13 mouse cellular contexts compared by ENCODE assay signal in the genomic region with DNA sequence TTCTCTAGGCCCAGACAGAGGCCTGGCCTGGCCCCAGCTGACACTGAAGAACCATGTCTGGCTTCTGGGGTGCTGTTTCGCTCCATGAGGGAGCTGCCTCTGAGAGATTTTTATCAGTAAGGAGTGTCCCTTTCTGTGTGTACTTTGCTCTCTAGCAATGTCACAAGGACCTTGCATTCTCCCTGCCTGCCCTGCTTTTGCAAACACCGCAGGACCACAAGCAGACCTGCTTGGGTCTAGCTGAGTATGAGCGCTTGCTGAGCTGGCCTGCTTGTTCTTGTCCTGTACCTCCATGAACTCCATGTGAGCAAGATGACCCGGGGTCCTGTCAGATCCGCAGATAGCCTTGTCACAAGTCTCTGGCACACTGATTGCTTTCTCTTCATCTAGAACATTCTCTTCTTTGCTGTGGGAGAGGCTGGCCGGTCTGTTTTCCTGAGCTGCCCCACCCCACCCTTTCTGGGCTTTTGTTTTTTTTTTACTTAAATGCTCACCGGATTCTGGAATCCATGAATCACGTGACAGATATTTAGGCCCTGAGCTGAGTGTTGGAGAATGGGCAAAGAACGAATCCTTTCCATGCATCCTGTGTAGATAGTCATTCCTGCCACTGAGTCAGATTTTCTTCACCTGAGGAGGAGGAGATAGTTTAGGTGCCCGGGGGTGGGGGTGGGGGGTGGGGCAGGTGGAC. TPM values are rescaled to one million over a fixed set of nuclear protein-coding genes. Genes with fewer than 3 reads are reported as not detected.
A peak's percentile ranks its signal among the peaks of the same experiment; 100 is the strongest.
DNase-seq lines count a peak whose midpoint lies in the region; ATAC-seq and TF ChIP-seq lines count a peak whose summit lies in the region.
"Had no signal": no experiment of that assay in that cellular context is flagged by ENCODE, and none has a peak within 500 bp of the region (broad histone marks: within the 10 kb centered on the region; RNA-seq: fewer than 3 reads in every experiment).

No protein-coding gene starts in this region.

- TF ChIP-seq CTCF in C2C12 (IDR thresholded peaks at IDR 0.05; ENCODE audit: control insufficient read depth, insufficient read depth, insufficient read length), result no peak

- no peak for DNase-seq in kidney, adult 9 months
- DNase-seq in lung, postnatal 10 days, result peak; percentile 40
- no peak for DNase-seq in adipocyte (ENCODE audit: low spot score)
- DNase-seq in spleen, postnatal 4 days (ENCODE audit: low spot score in 2 of 2), result no peak
- DNase-seq: cerebellum, adult 11-12 months; right cerebral cortex, adult 18-20 months had no signal

- H3K79me2 ChIP-seq in C2C12 (ENCODE audit: control insufficient read depth, insufficient read depth), result peaks cover 60% of the 10 kb centered on the region

- H3ac ChIP-seq in C2C12 (ENCODE audit: control insufficient read depth, insufficient read length, low read depth), result no peak overlapping the region

- peaks cover 68% of the 10 kb centered on the region for H3K4me1 ChIP-seq in kidney, embryonic 15.5 days
- H3K4me1 ChIP-seq in embryonic facial prominence, embryonic 13.5 days, result peaks cover 89% of the 10 kb centered on the region

- no peaks in the 10 kb centered on the region for H3K36me3 ChIP-seq in kidney, embryonic 15.5 days
- H3K36me3 ChIP-seq in C2C12 (ENCODE audit: control insufficient read depth, insufficient read depth), result no peaks in the 10 kb centered on the region
- no peaks in the 10 kb centered on the region for H3K36me3 ChIP-seq in embryonic facial prominence, embryonic 13.5 days
- H3K36me3 ChIP-seq: midbrain, embryonic 10.5 days; neural tube, embryonic 12.5 days had no signal

- no peaks in the 10 kb centered on the region for H3K27me3 ChIP-seq in kidney, embryonic 15.5 days
- no peaks in the 10 kb centered on the region for H3K27me3 ChIP-seq in C2C12 (ENCODE audit: control insufficient read depth, insufficient read depth, insufficient read length)
- no peaks in the 10 kb centered on the region for H3K27me3 ChIP-seq in embryonic facial prominence, embryonic 13.5 days
- H3K27me3 ChIP-seq: neural tube, embryonic 12.5 days had no signal

- no peak overlapping the region for H3K4me3 ChIP-seq in kidney, embryonic 15.5 days (replicated peaks)
- no peak overlapping the region for H3K4me3 ChIP-seq in C2C12 (ENCODE audit: insufficient read depth, poor library complexity, severe bottlenecking)
- no peak overlapping the region for H3K4me3 ChIP-seq in embryonic facial prominence, embryonic 13.5 days
- H3K4me3 ChIP-seq: midbrain, embryonic 10.5 days; neural tube, embryonic 12.5 days had no signal

- no peak overlapping the region for H3K4me2 ChIP-seq in kidney, embryonic 15.5 days
- H3K4me2 ChIP-seq in embryonic facial prominence, embryonic 13.5 days, result no peak overlapping the region
- H3K4me2 ChIP-seq: neural tube, embryonic 12.5 days had no signal

- H3K9me3 ChIP-seq in kidney, embryonic 15.5 days (replicated peaks), result no peaks in the 10 kb centered on the region
- no peaks in the 10 kb centered on the region for H3K9me3 ChIP-seq in embryonic facial prominence, embryonic 13.5 days
- H3K9me3 ChIP-seq: midbrain, embryonic 10.5 days; neural tube, embryonic 12.5 days had no signal

- peak overlapping the region; percentile 78 for H3K27ac ChIP-seq in kidney, embryonic 15.5 days
- H3K27ac ChIP-seq in embryonic facial prominence, embryonic 13.5 days, result peak overlapping the region; percentile 86
- H3K27ac ChIP-seq: midbrain, embryonic 10.5 days; neural tube, embryonic 12.5 days had no signal

- ATAC-seq in kidney, embryonic 15.5 days (replicated peaks; ENCODE audit: low FRiP score), result no peak
- ATAC-seq in embryonic facial prominence, embryonic 13.5 days (ENCODE audit: insufficient number of reproducible peaks, insufficient read depth, low FRiP score, low TSS enrichment, low read depth), result no peak
- no peak for ATAC-seq in granulocyte monocyte progenitor cell, adult 5-6 weeks (replicated peaks; ENCODE audit: poor library complexity, severe bottlenecking)
- ATAC-seq: inflammation-experienced regulatory T-cells, adult 6 months had no signal

- H3K9ac ChIP-seq in kidney, embryonic 15.5 days, result no peak overlapping the region
- H3K9ac ChIP-seq in embryonic facial prominence, embryonic 13.5 days, result 0 out of 2 replicates have a peak overlapping the region, but pooled peaks have one; percentile 16
- H3K9ac ChIP-seq: neural tube, embryonic 12.5 days had no signal

- H3K79me3 ChIP-seq in C2C12 (ENCODE audit: low read depth), result peaks cover 10% of the 10 kb centered on the region

- 61% methylated on average over 10 of the region's 10 CpGs for WGBS in kidney, embryonic 15.5 days
- 71% methylated on average over 10 of the region's 10 CpGs for WGBS in embryonic facial prominence, embryonic 13.5 days

TF ChIP-seq in C2C12, 6 proteins besides CTCF, POLR2A, EP300 and RAD21:
- TF ChIP-seq USF1 (IDR thresholded peaks at IDR 0.05; ENCODE audit: low read depth) (peak; percentile 78), FOSL1 (IDR thresholded peaks at IDR 0.05; ENCODE audit: insufficient read depth, low read length, poor library complexity, severe bottlenecking) (no peak)

RNA-seq across cellular contexts. Expression of gene Gsn, which starts 11.8 kb away (rescaled TPM):
- polyA plus RNA-seq in kidney, embryonic 15.5 days (2015; fragmentation: Nextera tagmentation; extraction: Ambion mirVana), result 129 and 144 TPM in 2 replicates
- 166 TPM for polyA plus RNA-seq in C2C12 (2012; fragmentation: generic; extraction: Trizol)
- polyA plus RNA-seq in embryonic facial prominence, embryonic 13.5 days (2015; fragmentation: Nextera tagmentation; extraction: Ambion mirVana), result 176 and 188 TPM in 2 replicates
- 3.7 and 7.8 TPM in 2 replicates for total RNA-seq in granulocyte monocyte progenitor cell, adult 5-6 weeks (2014; fragmentation: Nextera tagmentation)
- 8.4 and 10.0 TPM in 2 replicates for total RNA-seq in granulocyte monocyte progenitor cell, adult 5-6 weeks (2017)
